Mouse (Mus musculus) brain, embryonic 14.5 days (tissue): ENCODE results near the gene Tmco1. TPM values are rescaled to one million over a fixed set of nuclear protein-coding genes. Genes with fewer than 3 reads are reported as not detected.

Source experiments
- DNase-seq: peaks from one replicate; pipeline ENCODE4 v3.0.0-alpha.2; 2011; ENCODE audit warnings: low read depth
- CTCF ChIP-seq: fragments of 200-500 bp; IDR thresholded peaks from 2 replicates; pipeline ENCODE4 v1.5.1; 2012; ENCODE audit warnings: inconsistent platforms, mild to moderate bottlenecking, moderate library complexity, borderline replicate concordance; ENCODE audit not compliant: insufficient read depth, insufficient read length; ENCODE audit errors: extremely low read depth
- POLR2A ChIP-seq: fragments of 200-500 bp; IDR thresholded peaks from 2 replicates; pipeline ENCODE4 v1.6.1; 2012; ENCODE audit warnings: mild to moderate bottlenecking, inconsistent platforms, borderline replicate concordance; ENCODE audit not compliant: poor library complexity, insufficient read depth, insufficient read length, severe bottlenecking; ENCODE audit errors: extremely low read depth
- polyA plus RNA-seq: library from polyadenylated mRNA; depleted of rRNA; stranded (reverse); fragments of >200 nt; gene quantifications from 2 replicates; pipeline ENCODE4 v1.2.3, GENCODE M21; 2012; rRNA removed

The Tmco1 gene
- polyA plus RNA-seq, 1 experiment = 64.4 TPM

DNA sequence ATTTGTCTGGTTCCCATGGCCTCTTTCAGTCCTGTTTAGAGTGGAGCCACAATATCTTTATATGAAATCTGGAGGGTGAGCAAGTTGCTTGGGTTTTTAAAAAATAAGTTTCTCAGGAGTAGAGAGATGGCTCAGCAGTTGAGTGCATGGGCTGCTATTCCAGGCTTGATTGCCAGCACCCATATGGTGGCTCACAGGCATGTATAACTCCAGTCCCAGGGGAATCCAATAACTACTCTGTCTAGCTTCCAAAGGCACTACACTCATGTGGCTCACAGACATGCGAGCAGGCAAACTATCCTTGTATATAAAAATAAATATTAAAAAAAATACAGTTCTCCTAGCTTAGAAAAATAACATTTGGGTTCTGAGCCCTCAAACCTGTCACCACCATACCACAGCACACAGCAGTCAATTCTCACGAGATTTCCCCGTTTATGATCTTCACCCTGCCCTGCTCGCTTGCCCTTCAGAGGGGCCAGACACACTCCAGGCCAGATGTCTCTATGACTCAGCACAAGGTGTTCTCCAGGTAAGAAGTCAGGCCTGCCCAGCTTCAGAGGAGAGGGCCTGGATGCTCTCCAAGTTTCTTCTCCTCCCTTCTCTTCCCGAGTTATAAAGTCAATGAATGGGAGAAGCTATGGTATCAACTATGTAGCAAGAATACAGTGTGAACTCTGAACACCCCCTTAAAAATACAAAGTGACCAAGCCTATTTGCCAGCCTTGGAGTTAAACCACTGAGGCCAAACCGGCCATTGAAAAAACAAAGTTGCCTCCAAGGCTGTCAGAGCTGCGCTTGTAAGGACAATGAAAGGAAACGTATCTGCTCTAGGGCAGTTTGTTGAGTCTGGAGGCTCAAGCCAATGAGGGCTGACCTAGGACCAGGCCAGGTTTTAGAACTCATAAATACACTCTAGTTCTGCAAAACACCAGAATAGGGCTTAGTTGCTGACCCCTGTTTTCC, 73.2 kb downstream of the Tmco1 start:
- TF ChIP-seq CTCF (no peak), POLR2A (no peak)
- DNase-seq = peak; percentile 32

DNA sequence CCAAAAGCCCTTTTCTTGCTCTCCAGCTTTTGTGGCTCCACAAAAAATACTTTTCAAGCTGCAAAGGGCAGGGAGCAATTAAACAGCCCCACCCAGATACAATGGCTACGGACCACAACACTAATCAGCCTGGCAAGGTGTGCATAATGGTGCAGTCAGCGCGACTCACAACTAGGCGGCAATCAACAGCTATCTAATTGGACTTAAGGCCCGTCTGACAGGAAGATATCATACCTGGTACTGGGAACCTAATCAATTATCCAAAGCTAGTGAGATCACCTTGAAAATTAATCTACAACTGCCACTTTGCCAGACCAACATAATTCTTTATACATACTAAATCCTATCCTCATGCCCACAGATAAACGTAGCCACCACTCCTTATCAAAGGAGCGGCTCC, 74.1 kb downstream of the Tmco1 start:
- no peak for DNase-seq
- TF ChIP-seq CTCF (no peak), POLR2A (no peak)

DNA sequence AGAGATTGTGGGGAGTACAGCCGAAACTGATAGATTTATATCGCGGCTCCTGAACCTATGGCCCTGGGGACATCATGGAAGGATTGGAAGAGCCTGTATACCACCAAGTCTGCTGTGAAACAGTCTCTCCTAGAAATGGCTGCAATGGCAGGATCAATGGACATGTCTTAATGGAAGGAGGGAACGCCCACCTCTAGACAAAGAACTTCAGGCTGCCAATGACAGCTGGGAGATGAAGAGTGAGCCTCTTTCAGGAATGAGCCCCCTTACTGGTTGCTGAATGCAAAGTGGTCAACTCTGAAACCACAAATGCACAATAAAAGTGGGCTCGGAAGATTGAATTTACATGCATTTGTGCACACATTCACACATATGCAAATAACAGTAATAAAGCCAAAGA, 74.6 kb downstream of the Tmco1 start:
- TF ChIP-seq POLR2A (no peak), CTCF (no peak)
- no peak for DNase-seq

DNA sequence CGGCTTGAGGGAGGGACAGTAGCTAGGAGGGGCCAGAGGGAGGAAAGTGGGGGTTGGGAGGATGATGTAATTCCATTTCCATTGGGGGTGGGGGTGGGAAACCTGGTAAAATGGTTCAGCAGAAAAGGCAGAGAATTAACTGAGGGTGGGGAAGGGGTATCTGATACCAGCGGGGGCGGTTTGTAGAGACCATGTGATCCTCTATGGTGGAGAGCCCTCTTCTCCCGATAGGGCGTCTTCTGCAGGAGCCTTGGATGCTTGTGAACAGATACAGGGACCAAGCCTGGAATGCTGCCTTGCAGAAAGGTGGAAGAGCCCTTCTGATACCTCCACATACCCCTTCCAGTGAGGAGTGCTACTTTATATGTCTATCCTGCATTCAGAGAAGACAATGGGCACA, 75.0 kb downstream of the Tmco1 start:
- TF ChIP-seq POLR2A = no peak
- TF ChIP-seq CTCF = no peak
- DNase-seq = no peak

Other genes starting within 250 kb of the Tmco1 start
- gene Uck2, start 23.1 kb upstream of the Tmco1 start, polyA plus RNA-seq = 37.8 and 53.1 TPM in 2 replicates
- 22.8 and 28.5 TPM in 2 replicates for gene Aldh9a1, start 41.6 kb downstream of the Tmco1 start, polyA plus RNA-seq
- 113 and 140 TPM in 2 replicates for gene Mgst3, start 85.5 kb downstream of the Tmco1 start, polyA plus RNA-seq
- gene Lrrc52, start 158.4 kb downstream of the Tmco1 start, polyA plus RNA-seq = 0.06 TPM in 1 of 2 replicates, not detected in the other